Mouse (Mus musculus) embryonic fibroblast, embryonic 13.5 days (primary cell): ENCODE measurements around the gene Nln.

ENCODE experiments used
- CTCF ChIP-seq: IDR thresholded peaks from 2 replicates; pipeline ENCODE4 v1.5.1; 2011; ENCODE audit warnings: mild to moderate bottlenecking, control low read depth, low read length, moderate library complexity, borderline replicate concordance; ENCODE audit not compliant: insufficient read depth
- POLR2A ChIP-seq: IDR thresholded peaks from 2 replicates; pipeline ENCODE4 v1.6.1; 2011; ENCODE audit warnings: low read depth, mild to moderate bottlenecking, control low read depth, low read length, moderate library complexity

- TF ChIP-seq POLR2A (no peak), CTCF (no peak)
Measured at GRCm38 (mm10) chr13:104024275-104024674, 85.1 kb downstream of the Nln start.
